Mouse (Mus musculus) ES-Bruce4 (cell line): ENCODE measurements around the gene Pdxp.

Source experiments
- CTCF ChIP-seq: IDR thresholded peaks from one replicate; pipeline ENCODE4 v1.8.1; 2011; ENCODE audit warnings: low read depth, low read length
- EP300 ChIP-seq: IDR thresholded peaks from 2 replicates; pipeline ENCODE4 v1.6.1; 2011; ENCODE audit warnings: low read depth, low read length; ENCODE audit not compliant: insufficient read depth
- POLR2A ChIP-seq: IDR thresholded peaks from one replicate; pipeline ENCODE4 v1.8.1; 2011; ENCODE audit warnings: low read length; ENCODE audit not compliant: insufficient read depth

- TF ChIP-seq CTCF: no peak
- no peak for TF ChIP-seq POLR2A
- TF ChIP-seq EP300: no peak
Observed at GRCm38 (mm10) chr15:78900585-78901421, 12.9 kb upstream of the Pdxp start.
